Mouse (Mus musculus): Measurements from ENCODE around the gene Slc25a54. TPM values are rescaled to one million over a fixed set of nuclear protein-coding genes. Genes with fewer than 3 reads are reported as not detected.

Slc25a54 gene
- polyA plus RNA-seq (2012; rRNA removed; ENCODE audit: low replicate concordance), result not detected in 2 replicates

DNA sequence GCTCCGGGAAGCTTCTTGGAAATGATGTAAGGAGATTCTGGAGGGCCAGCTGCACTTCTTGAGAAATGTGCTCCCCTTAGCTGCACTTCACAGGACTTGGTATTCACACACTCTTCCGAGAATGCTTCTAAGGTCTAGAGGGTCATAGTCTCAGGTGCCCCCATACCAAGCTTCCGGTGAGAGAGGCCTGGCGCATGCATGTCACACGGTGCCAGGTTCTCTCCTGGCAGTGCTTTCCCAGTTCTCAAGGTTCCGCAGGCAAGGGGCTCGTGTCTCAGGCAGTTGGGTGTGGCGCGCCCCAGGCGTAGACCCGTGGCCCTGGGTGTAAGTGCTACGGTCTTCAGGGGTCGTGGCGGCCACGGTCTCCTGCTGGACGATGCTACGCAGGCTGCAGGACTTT, at the start of gene Slc25a54:
TSS of gene Slc25a54 (plus strand) at position 301 of the 400 bp plus-strand sequence.

DNA sequence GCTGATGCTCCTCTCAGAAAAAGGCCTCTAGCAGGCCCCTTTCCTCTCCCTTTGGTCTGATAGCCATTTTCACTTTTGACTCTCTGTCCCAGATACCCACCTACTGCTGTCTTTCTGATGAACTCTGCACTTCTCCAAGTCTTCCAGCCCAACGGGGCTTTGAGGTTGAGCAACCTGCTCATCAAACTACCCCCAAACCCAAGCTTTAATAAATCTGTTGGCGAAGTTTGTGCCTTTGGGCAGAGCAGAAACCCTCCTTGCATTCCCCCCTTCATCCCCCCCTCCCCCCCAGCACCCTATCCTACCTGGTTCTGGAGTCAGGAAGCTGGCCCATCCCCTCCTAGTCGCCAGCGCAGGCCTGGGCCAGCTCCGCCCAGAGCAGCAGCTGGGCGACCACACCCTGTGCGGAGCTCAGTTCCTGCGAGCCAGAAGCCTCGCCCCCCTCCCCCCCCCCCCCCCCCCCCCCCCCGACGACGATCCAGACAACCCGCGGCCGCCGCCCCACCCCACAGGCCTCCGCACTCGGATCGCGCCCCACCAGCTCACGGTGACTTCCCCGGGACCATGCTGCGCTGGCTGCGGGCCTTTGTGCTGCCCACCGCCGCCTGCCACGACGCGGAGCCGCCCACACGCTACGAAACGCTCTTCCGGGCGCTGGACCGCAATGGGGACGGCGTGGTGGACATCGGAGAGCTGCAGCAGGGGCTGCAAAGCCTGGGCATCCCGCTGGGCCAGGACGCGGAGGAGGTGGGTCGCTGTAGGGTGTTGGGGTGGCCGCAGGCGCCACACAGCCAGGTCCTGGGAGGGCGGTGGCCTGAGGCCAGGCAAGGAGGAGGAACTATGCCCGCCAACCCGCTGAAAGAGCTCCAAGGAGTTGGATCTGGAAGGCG, 42.6 kb downstream of the Slc25a54 start, which contains the start of gene Slc25a24:
TSS of gene Slc25a24 (plus strand) at position 509 of the 890 bp plus-strand sequence.

Other genes starting within 250 kb of the Slc25a54 start
- gene Stxbp3, start 239.9 kb upstream of the Slc25a54 start, polyA plus RNA-seq (2012; rRNA removed; ENCODE audit: low replicate concordance), result 15.4 and 16.0 TPM in 2 replicates
- gene Fndc7, start 190.5 kb upstream of the Slc25a54 start, polyA plus RNA-seq (2012; rRNA removed; ENCODE audit: low replicate concordance), result 0.43 and 0.93 TPM in 2 replicates
- 31.7 and 57.2 TPM in 2 replicates for gene Prpf38b, start 168.7 kb upstream of the Slc25a54 start, polyA plus RNA-seq (2012; rRNA removed; ENCODE audit: low replicate concordance)
- 0.08 TPM in 1 of 2 replicates, not detected in the other for gene Henmt1, start 140.6 kb upstream of the Slc25a54 start, polyA plus RNA-seq (2012; rRNA removed; ENCODE audit: low replicate concordance)
- gene Gm9857, start 140.0 kb upstream of the Slc25a54 start, polyA plus RNA-seq (2012; rRNA removed; ENCODE audit: low replicate concordance), result 0.90 TPM in 1 of 2 replicates, not detected in the other
- gene Fam102b, start 52.9 kb upstream of the Slc25a54 start, polyA plus RNA-seq (2012; rRNA removed; ENCODE audit: low replicate concordance), result 25.2 and 41.0 TPM in 2 replicates
- 6.9 and 14.9 TPM in 2 replicates for gene Slc25a24, start 42.7 kb downstream of the Slc25a54 start, polyA plus RNA-seq (2012; rRNA removed; ENCODE audit: low replicate concordance)

Data from subcutaneous adipose tissue, adult 2 months (tissue).